14 mouse cellular contexts compared by ENCODE assay signal in genomic region chr10:111583744-111584152, GRCm38 (mm10).
DNase-seq lines count a peak whose midpoint lies in the region; ATAC-seq and TF ChIP-seq lines count a peak whose summit lies in the region.
"Had no signal": no experiment of that assay in that cellular context is flagged by ENCODE, and none has a peak within 500 bp of the region (broad histone marks: within the 10 kb centered on the region; RNA-seq: fewer than 3 reads in every experiment).

No protein-coding gene starts in this region.

- no peak for TF ChIP-seq CTCF in G1E (IDR thresholded peaks at IDR 0.05; ENCODE audit: low read depth, low read length)
- TF ChIP-seq CTCF in liver, postnatal 0 days (IDR thresholded peaks at IDR 0.05; ENCODE audit: low read depth), result no peak

- H3K4me2 ChIP-seq in heart, embryonic 13.5 days, result peak overlapping the region; percentile 46; the same call in 1 of the 2 replicates
- peak overlapping the region; percentile 53; the same call in 1 of the 2 replicates for H3K4me2 ChIP-seq in liver, postnatal 0 days (ENCODE audit: low read depth, low read length)
- H3K4me2 ChIP-seq in kidney, embryonic 15.5 days, result no peak overlapping the region
- H3K4me2 ChIP-seq in forebrain, embryonic 13.5 days, result no peak overlapping the region
- H3K4me2 ChIP-seq: midbrain, embryonic 11.5 days had no signal

- no peaks in the 10 kb centered on the region for H3K36me3 ChIP-seq in heart, embryonic 13.5 days
- H3K36me3 ChIP-seq in G1E (replicated peaks), result no peaks in the 10 kb centered on the region
- no peaks in the 10 kb centered on the region for H3K36me3 ChIP-seq in liver, postnatal 0 days (replicated peaks; ENCODE audit: insufficient read depth, low read length)
- H3K36me3 ChIP-seq in kidney, embryonic 15.5 days, result no peaks in the 10 kb centered on the region
- H3K36me3 ChIP-seq in forebrain, embryonic 13.5 days (ENCODE audit: poor library complexity, severe bottlenecking), result no peaks in the 10 kb centered on the region
- H3K36me3 ChIP-seq: lung, embryonic 15.5 days had no signal

- peak overlapping the region; percentile 79 for H3K27ac ChIP-seq in heart, embryonic 13.5 days (replicated peaks)
- H3K27ac ChIP-seq in liver, postnatal 0 days (ENCODE audit: low read depth), result no peak overlapping the region
- H3K27ac ChIP-seq in kidney, embryonic 15.5 days, result no peak overlapping the region
- H3K27ac ChIP-seq in forebrain, embryonic 13.5 days, result no peak overlapping the region
- H3K27ac ChIP-seq: kidney, postnatal 0 days; lung, embryonic 15.5 days had no signal

- no peaks in the 10 kb centered on the region for H3K27me3 ChIP-seq in heart, embryonic 13.5 days (replicated peaks)
- H3K27me3 ChIP-seq in G1E (ENCODE audit: insufficient read depth, low read length), result no peaks in the 10 kb centered on the region
- no peaks in the 10 kb centered on the region for H3K27me3 ChIP-seq in liver, postnatal 0 days (ENCODE audit: insufficient read depth, low read length)
- no peaks in the 10 kb centered on the region for H3K27me3 ChIP-seq in kidney, embryonic 15.5 days
- H3K27me3 ChIP-seq in forebrain, embryonic 13.5 days, result no peaks in the 10 kb centered on the region
- H3K27me3 ChIP-seq: lung, embryonic 15.5 days had no signal

- no peak overlapping the region for H3K4me3 ChIP-seq in heart, embryonic 13.5 days
- H3K4me3 ChIP-seq in G1E (ENCODE audit: low read depth, low read length), result no peak overlapping the region; the same call in 1 of the 2 replicates
- H3K4me3 ChIP-seq in liver, postnatal 0 days (ENCODE audit: low read depth, low read length), result no peak overlapping the region
- H3K4me3 ChIP-seq in kidney, embryonic 15.5 days (replicated peaks), result no peak overlapping the region
- no peak overlapping the region for H3K4me3 ChIP-seq in forebrain, embryonic 13.5 days
- H3K4me3 ChIP-seq: lung, embryonic 15.5 days had no signal

- no peak for TF ChIP-seq EP300 in liver, postnatal 0 days (IDR thresholded peaks at IDR 0.05; ENCODE audit: low read depth)

- ATAC-seq in heart, embryonic 13.5 days (ENCODE audit: extremely low read depth, insufficient number of reproducible peaks, low FRiP score, low TSS enrichment), result peak; percentile 65
- ATAC-seq in G1E (ENCODE audit: extremely low read depth, insufficient number of reproducible peaks, low FRiP score, poor library complexity, severe bottlenecking), result peak; percentile 29
- no peak for ATAC-seq in liver, postnatal 0 days
- no peak for ATAC-seq in kidney, embryonic 15.5 days (replicated peaks; ENCODE audit: low FRiP score)
- ATAC-seq in forebrain, embryonic 13.5 days, result no peak

- peaks cover 60% of the 10 kb centered on the region for H3K4me1 ChIP-seq in heart, embryonic 13.5 days
- H3K4me1 ChIP-seq in G1E (ENCODE audit: insufficient read depth, low read depth, low read length), result peaks cover 74% of the 10 kb centered on the region
- H3K4me1 ChIP-seq in liver, postnatal 0 days (ENCODE audit: insufficient read depth), result peaks cover 46% of the 10 kb centered on the region
- peaks cover 33% of the 10 kb centered on the region for H3K4me1 ChIP-seq in kidney, embryonic 15.5 days
- H3K4me1 ChIP-seq in forebrain, embryonic 13.5 days, result no peaks in the 10 kb centered on the region

- no peaks in the 10 kb centered on the region for H3K9me3 ChIP-seq in heart, embryonic 13.5 days
- no peaks in the 10 kb centered on the region for H3K9me3 ChIP-seq in G1E (replicated peaks)
- H3K9me3 ChIP-seq in liver, postnatal 0 days (ENCODE audit: low read length), result no peaks in the 10 kb centered on the region
- H3K9me3 ChIP-seq in kidney, embryonic 15.5 days (replicated peaks), result no peaks in the 10 kb centered on the region
- H3K9me3 ChIP-seq in forebrain, embryonic 13.5 days (replicated peaks), result no peaks in the 10 kb centered on the region
- H3K9me3 ChIP-seq: lung, embryonic 15.5 days had no signal

- DNase-seq in heart, postnatal 4 days, result no peak
- DNase-seq in G1E (ENCODE audit: low spot score), result no peak
- DNase-seq in adrenal gland, postnatal 36 days, result peak; percentile 69
- no peak for DNase-seq in liver, postnatal 0 days
- DNase-seq in lung, adult 18-20 months, result no peak
- DNase-seq: cerebellum, postnatal 10 days; layer of hippocampus, postnatal 36 days; thymus, postnatal 14 days had no signal

- no peak overlapping the region for H3K9ac ChIP-seq in heart, embryonic 13.5 days
- no peak overlapping the region for H3K9ac ChIP-seq in liver, postnatal 0 days (replicated peaks)
- H3K9ac ChIP-seq in kidney, embryonic 15.5 days, result no peak overlapping the region
- no peak overlapping the region for H3K9ac ChIP-seq in forebrain, embryonic 13.5 days
- H3K9ac ChIP-seq: lung, embryonic 15.5 days had no signal

- 83% methylated on average over 5 of the region's 5 CpGs for WGBS in heart, embryonic 13.5 days
- 76% methylated on average over 5 of the region's 5 CpGs for WGBS in liver, postnatal 0 days (ENCODE audit: insufficient replicate concordance)
- WGBS in kidney, embryonic 15.5 days, result 74% methylated on average over 5 of the region's 5 CpGs
- WGBS in forebrain, embryonic 13.5 days, result 80% methylated on average over 5 of the region's 5 CpGs

Comparison
In these comparisons a context has a peak if more than half of its experiments do, and no peak if none do; other contexts are left out.
1. ATAC-seq: peak in heart, embryonic 13.5 days (single experiment) and G1E (single experiment); none in liver, postnatal 0 days (single experiment), kidney, embryonic 15.5 days (single experiment) and forebrain, embryonic 13.5 days (single experiment).
2. H3K4me2 ChIP-seq: peak in heart, embryonic 13.5 days (single experiment) and liver, postnatal 0 days (single experiment); none in kidney, embryonic 15.5 days (single experiment) and forebrain, embryonic 13.5 days (single experiment).
3. DNase-seq: peak in adrenal gland, postnatal 36 days (2 of 2); none in heart, postnatal 4 days (single experiment), G1E (single experiment), liver, postnatal 0 days (single experiment) and lung, adult 18-20 months (0 of 2).